Mouse (Mus musculus) monocyte, adult 2 months (primary cell): Measurements from ENCODE around the gene Tmem63a.
A peak's percentile ranks its signal among the peaks of the same experiment; 100 is the strongest.
"Not testable (repeated sequence)": the region's sequence is repeated elsewhere in the genome, so short reads cannot be mapped to it uniquely, and the experiment has no call there.

Experiments
- DNase-seq, 2 experiments: peaks; one replicate each; pipeline ENCODE4 v3.0.0; 2022; ENCODE audit warnings: low spot score in 2 of 2, low read depth in 1 of 2

The Tmem63a gene

DNA sequence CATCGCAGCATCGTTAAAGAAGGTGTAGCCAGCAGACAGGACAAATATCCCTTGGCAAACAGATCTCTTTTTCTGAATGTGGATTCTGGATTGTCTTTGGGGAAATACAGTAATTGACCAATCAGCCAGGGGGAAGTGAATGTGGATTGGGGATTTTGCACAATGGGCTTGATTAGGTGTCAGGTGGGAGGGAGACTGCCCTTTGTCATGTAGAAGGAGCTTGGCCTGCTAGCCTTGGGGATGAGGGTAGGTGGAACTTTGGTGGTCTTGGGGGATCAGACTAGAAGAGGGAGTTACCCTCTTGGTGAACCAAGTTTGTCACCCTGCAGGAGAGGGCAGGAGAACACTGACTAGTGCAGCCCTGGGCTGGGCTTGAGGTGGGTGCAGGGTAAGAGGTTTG, 17.4 kb upstream of the Tmem63a start:
- DNase-seq = no peak

DNA sequence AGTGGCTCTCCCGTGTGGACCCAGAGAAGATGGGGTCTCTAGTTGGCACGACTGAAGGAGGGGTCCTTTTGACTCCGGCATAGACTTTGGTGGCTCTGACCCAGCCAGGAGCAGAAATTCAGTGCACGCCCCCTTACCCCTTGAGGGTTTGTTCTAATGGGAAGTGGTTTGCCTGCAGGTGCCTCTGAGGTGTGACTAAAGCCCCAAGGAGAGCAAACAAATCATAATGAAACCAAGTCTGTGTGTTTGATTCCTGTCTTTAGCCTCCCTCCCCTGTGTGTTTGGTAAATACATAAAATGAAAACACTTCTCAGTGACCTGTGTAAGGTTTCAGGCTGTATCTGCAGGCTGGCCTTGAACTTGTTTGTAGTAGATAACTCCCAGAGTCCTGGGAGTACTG, 15.9 kb upstream of the Tmem63a start:
- no peak for DNase-seq

DNA sequence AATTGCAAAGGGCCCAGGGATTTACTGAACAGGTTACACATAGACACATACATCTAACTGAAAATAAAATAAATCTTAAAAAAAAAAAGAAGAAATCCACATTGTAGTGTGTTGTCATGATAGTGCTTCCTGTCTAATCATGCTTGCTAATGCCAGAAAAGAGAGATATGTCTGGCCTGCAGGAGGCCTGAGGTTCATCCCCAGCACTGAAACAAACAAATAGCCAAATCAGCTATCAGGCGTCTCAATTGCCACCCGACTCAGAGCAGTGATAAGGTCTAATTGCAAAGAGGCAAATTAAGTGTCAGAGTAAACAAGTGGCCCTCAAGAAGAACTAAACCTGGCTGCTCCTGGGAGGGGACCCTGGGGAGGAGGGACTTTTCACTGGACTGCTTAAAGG, 12.5 kb upstream of the Tmem63a start:
- DNase-seq = no peak

DNA sequence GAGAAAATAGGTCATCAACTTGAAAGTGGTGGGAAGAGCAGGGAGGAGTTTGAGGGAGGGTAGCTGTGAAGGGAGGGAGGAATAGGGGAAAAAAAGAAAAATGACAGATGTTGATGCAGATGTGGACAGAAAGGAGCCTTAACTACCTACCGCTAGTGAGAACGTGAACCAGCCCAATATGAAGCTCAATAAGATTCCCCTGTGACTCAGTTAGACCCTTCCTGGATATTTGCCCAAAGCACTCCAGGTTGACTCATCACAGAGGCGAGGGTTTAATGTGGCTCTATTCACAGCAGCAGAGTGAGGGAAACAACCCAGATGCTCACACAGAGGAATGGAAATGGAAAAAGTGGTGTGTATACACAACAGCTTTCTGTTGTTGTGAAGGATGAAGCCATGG, 11.0 kb upstream of the Tmem63a start:
- no peak for DNase-seq

DNA sequence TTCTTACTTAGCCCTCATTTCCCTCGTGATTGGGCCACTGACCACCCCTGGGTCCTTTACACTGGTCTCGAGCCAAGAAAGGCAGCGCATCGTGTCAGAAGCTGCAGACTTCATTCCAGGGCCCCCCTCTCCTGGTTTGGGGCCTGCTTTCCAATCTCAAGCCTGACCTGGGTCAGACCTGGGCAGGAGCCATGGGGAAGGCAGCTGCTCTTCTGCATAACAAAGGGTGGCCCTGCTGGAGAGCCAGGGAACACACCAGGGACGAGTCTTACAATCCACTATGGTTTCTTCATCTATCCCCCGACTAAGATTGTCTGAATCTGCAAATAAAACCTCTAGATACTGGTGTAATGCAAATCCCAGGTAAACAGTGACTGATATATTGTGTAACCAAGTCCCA, 8.5 kb upstream of the Tmem63a start:
- DNase-seq = no peak

DNA sequence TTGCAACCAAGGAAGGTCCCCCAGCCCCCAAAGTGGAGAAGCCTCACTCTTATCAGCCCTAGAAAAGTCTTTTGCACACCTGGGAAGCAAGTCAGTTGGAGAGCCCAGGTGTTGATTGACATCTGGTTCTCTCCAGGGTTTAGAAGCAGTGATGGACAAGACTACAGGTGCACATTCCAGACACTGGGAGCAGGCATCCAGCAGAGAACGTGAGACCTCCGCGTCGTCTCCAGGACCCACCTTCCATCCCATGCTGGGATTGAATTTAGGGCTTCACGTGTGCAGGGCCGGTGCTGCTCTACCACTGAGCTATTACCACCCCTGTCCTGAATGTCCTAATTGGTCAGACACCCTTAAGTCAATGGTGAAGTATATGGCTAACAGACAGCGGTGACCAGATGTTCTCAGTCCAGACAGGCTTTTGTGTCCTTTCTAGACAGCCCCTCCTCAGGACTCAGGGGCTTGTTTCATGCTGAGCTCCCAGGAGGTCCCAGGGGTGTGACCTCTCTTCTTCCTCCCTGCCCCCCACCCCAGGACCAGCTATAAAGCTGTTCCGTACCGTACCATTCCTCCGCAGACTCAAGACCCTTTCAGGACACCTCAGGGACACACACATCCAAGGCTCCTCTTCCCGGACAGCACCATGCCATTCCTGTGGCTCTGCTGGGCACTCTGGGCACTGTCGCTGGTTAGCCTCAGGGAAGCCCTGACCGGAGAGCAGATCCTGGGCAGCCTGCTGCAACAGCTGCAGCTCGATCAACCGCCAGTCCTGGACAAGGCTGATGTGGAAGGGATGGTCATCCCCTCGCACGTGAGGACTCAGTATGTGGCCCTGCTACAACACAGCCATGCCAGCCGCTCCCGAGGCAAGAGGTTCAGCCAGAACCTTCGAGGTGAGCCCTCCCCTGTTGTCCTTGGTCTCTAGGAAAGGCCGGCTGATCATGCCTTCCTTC, 7.4 kb upstream of the Tmem63a start, which contains the start of gene Lefty1:
Gene Lefty1 (plus strand): TSS at position 556 of the 953 bp plus-strand sequence.
- no peak for DNase-seq

DNA sequence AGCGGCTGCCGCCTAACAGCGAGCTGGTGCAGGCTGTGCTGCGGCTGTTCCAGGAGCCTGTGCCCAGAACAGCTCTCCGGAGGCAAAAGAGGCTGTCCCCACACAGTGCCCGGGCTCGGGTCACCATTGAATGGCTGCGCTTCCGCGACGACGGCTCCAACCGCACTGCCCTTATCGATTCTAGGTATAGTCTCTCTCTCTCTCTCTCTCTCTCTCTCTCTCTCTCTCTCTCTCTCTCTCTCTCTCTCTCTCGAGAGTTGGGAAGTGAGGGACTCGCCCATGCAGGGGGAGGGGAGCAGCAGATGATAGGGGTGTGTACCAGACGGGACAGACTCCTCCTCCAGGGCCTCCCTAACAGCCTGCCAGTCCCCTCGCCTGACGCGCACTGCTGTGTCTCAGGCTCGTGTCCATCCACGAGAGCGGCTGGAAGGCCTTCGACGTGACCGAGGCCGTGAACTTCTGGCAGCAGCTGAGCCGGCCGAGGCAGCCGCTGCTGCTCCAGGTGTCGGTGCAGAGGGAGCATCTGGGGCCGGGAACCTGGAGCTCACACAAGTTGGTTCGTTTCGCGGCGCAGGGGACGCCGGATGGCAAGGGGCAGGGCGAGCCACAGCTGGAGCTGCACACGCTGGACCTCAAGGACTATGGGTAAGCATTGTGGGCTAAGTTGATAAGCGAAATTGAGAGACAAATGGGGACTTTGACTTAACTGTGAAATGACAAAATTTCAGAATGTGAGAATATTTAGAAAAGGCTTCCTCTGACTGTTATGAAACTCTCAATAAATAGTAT, 5.3 kb upstream of the Tmem63a start:
- not testable (repeated sequence) for DNase-seq

DNA sequence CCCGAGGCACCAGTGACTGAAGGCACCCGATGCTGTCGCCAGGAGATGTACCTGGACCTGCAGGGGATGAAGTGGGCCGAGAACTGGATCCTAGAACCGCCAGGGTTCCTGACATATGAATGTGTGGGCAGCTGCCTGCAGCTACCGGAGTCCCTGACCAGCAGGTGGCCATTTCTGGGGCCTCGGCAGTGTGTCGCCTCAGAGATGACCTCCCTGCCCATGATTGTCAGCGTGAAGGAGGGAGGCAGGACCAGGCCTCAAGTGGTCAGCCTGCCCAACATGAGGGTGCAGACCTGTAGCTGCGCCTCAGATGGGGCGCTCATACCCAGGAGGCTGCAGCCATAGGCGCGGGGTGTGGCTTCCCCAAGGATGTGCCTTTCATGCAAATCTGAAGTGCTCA, 4.5 kb upstream of the Tmem63a start:
- not testable (repeated sequence) for DNase-seq

DNA sequence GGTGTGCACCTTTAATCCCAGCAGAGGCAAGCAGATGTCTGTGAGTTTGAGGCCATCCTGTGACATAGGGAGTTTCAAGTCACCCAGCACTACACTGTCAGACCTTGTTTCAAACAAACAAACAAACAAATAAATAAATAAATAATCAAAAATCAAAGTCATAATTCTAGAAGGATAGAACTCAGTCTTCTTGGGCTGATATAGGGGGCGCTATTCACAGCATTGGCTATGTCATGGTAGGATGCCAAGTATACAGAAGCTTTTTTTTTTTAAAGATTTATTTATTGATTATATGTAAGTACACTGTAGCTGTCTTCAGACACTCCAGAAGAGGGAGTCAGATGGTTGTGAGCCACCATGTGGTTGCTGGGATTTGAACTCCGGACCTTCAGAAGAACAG, 3.4 kb upstream of the Tmem63a start:
- not testable (repeated sequence) for DNase-seq

DNA sequence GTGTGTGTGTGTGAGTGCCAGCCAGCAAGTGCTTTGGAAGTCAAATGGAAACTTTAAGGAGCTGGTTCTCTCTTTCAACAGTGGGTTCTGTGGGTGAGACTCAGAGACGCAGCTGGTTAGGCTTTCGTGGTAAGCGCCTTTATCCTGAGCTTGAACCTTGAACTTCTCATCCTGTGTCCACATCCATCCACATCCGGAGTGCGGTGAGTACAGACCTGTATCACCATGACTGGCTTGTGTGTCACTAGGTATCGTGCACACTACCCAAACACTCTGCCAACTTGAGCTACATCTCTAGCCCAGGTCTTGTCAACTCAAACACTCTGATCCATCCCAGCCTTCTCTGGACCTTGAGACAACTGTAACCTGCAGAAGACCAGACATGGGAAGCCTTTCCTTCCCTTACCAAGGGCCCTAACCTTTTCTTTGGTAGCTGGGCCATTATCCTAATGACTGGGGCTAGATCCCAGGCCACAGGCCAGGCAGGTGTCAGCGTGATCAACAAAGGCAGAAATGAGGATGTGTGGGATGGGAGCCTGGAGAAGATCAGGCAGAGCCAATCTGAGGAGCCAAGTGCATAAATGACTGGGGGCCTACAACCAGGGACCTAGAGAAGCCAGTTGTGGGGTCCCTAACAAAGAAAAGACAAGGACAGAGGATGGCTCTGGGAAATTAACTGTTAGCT, 1.2 kb upstream of the Tmem63a start:
- DNase-seq = no peak

DNA sequence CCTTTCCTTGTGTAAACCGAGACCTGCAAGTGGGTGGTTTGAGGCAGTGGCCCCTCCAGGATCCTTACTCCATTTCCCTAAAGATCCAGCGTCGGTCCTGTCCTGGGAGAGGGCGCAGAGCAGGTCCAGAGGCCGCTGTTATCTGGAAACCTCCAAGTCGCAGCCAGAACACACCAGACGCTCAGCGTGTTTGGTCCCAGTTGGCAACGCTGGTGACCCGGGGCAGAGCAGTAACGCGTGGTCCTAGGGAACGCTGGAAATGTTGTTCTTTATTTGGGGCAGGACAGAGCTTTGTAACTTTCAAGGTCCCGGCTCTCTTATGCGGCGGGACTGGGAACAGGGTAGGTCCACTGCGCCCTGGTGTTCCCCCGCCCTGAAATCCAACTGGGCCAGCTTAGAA, 418 bp upstream of the Tmem63a start:
- DNase-seq = no peak

DNA sequence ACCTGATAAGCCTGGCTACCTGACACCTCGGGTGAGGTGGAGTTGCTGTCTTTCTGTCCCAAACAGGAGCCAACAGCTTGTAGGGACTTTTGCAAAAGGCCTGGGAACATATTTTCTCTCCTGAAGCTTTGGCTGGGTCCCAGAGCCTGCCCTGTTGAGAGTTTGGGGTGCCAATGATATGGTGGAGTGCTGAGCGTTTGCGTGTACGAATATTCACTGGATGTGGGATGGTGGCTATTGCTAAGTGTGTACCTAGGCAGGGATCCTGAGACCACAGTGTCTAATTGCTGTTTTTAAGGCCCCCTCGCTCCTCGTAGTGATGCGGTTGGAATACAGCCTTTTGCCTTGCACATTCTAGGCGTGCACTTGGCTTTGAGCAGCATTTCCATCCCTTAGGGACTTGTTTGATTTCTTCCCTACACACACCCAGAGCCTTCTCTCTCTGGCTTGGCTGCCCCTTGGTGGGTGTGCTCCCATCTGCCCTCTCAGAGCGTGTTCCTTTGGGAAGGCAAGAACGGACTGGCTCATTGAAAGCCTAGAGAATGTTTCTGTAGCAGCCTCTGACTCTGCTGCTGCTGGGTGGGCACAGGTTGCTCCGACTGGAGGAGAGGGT, 994 bp downstream of the Tmem63a start:
- DNase-seq = no peak

DNA sequence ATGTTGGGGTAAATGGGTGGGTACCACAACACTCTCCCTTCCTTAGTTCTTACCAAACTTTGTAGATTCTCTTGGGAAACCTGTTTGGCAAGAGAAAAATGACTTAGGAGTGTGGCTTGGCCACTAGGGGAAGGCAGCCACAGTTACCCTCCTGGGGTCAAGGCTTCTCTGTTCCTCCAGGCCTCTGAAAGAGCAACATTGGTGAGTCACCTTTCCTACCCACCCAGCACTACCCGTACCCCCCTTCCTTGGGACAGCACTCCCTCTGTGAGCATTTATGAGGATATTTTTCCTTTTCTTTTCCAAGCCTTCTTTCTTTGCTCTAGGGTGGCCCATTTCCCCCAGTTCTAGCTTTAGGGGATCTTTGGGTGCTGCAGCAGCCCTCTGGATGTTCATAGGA, 1.8 kb downstream of the Tmem63a start:
- DNase-seq = peak in 1 of 2 experiments; percentile 18

DNA sequence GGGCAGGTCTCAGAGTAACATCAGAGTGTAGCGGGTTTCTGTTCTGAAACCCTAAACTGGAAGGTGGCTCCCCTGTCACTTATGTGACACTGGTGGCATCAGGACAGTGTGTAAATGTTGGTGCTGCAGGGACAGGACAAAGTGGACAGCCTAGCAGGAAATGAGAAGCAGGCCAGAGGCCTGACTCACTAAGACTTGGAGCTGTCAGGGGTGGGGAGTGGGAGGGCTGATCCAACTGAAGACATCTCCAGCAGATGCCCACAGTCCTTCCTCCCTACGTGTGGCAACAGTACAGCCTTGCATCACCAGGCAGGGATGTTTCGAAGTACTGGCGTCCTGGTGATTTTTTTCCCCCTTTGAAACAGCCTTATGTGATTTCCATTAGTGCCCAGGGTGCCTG, 2.4 kb downstream of the Tmem63a start:
- peak; percentile 26 to 59 for DNase-seq

DNA sequence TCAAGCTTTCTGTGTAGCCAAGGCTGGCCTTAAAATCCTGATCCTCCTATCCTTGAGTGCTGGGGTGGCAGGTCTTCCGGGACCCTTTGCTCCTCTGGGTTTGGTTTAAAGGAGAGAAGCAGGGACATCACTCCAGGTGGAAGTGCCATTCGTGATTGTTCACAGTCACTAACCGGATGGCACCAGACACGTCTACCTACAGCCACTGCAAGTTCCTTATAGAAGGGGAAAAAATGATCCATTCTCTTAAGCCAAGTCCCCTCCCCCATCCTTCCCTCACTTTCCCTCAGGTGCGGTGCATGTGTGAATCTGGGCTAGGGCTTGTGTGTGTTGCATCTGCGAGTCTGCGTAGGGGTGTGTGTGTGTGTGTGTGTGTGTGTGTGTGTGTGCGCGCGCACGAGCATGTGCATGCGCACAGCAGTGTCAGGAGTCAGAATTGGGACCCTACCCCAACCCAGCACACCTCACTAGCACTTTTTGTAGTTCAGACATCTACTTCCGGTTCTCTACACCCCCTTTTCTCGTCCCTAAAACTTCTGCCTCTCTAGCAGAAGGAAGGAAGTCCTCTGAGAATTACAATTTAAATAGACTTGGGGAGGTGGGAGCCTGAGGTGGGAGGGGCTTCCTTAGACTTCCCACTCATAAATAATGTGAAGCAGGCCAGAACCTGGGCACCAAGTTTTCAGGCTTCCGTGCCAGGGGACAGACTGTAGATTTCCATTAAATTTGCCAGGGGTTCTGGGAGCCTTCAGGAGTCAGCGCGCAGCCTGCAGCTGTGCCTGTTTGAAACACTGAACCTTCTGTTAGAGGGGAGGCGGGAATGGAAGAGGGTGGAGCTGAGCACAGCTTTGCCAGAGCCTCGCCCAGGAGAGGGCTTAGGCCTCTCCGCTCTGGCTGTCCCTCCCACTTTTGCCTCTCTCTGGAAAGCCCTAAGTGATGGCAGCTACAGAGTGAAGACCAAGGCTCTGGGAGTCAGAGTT, 3.1 kb downstream of the Tmem63a start:
- DNase-seq = no peak

DNA sequence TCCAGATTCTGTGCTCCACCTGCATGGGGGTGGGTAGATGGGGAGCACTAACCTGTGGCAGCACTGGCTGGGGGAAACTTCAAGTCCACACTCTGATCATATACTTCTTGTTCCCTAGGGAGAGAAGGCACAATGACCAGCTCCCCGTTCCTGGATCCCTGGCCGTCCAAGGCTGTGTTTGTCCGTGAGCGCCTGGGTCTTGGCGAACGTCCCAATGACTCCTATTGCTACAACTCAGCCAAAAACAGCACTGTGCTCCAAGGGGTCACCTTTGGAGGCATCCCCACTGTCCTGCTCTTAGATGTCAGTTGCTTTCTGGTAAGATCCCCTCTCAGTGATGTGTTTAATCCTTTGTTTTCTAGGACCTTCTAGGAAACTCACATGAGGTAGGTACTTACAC, 4.3 kb downstream of the Tmem63a start:
- DNase-seq = no peak

DNA sequence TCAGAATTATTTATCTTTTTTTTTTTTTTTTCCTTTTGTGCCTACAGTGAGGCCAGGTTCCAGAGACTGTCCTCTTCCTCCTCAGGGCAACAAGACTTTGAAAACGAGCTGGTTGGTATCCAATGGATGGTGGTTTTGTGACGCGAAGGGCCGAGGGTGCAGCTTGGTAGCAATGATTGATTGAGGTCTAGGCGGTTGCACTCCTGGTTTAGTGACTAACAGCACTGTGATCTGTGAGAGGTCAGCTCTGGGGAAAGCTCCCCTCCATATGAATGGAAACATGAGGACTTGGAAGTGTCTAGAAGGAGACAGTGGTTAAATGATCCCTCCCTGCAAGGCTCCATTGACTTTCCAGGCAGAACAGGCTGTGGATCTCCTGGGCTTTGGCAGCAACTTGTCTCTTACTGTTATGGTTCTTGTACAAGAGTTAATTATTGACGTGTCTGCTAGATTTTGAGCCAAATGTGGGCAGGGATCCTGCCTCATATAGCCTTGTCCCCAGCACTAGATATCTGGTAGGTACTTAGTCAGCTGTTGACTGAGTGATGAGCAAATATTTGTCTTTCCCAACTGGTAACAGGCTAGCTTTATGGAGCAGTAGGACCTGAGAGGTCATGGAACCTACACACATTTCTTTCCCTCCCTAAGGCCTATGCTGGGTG, 10.1 kb downstream of the Tmem63a start:
- no peak for DNase-seq

DNA sequence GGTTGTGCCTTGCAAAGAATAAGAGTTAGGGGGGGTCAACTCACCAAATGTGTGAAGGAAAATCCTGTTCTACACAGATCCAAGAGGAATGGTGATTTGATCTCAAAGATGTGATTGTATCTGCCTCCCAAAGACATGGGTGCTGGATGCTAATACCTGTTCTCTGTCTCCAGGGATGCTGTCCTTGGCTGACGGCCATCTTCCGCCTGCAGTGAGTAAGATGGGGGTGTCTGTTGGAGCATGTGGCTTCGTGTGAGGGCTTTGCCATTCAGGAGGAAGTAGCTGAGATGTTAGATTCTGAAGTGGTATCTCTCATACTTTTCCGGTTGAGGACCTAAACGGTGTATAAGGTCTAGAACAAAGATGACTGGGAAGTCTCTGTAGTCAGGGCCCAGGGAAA, 10.7 kb downstream of the Tmem63a start:
- DNase-seq = no peak

DNA sequence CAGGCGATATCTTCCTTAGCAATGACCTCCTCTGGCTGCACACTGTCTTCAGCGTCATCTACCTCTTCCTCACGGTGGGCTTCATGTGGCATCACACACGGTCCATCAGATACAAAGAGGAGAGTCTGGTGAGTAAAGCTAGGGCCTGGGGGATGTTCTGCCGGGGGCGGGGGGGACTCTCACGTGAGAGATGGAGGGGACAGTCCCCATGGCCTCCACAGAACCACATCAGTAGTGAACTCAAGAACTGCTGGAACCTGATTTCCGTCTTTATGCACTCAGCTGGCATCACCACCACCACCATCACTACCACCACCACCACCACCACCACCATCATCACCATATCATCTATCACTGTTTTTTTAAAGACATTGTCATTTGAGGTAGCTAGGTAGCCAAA, 14.3 kb downstream of the Tmem63a start:
- no peak for DNase-seq
